Mouse (Mus musculus) heart, adult 2 months (tissue): ENCODE results near the gene Gp1ba. TPM values are rescaled to one million over a fixed set of nuclear protein-coding genes. Genes with fewer than 3 reads are reported as not detected.

Source experiments
- DNase-seq, 2 experiments: peaks; one replicate each; pipeline ENCODE4 v3.0.0; 2021
- H3K27ac ChIP-seq: fragments of 200-600 bp; 2 replicates; pipeline ENCODE4 v1.8.1; 2022
- H3K27me3 ChIP-seq: fragments of 200-500 bp; 2 replicates; pipeline ENCODE4 v1.6.1; 2012; ENCODE audit warnings: mild to moderate bottlenecking, low read length, inconsistent platforms, mixed read lengths; ENCODE audit not compliant: control insufficient read depth, insufficient read depth
- H3K36me3 ChIP-seq: fragments of 200-500 bp; 2 replicates; pipeline ENCODE4 v1.6.1; 2012; ENCODE audit warnings: low read length, inconsistent platforms; ENCODE audit not compliant: control insufficient read depth, insufficient read depth
- H3K4me1 ChIP-seq: fragments of 200-500 bp; 2 replicates; pipeline ENCODE4 v1.6.1; 2011; ENCODE audit warnings: low read length; ENCODE audit not compliant: control insufficient read depth, insufficient read depth
- H3K4me3 ChIP-seq: fragments of 200-600 bp; 2 replicates; pipeline ENCODE4 v1.8.1; 2022
- H3K79me2 ChIP-seq: fragments of 200-500 bp; replicated peaks from 2 replicates; pipeline ENCODE4 v1.6.1; 2012; ENCODE audit warnings: mild to moderate bottlenecking, inconsistent platforms, low read length, moderate library complexity, mixed read lengths; ENCODE audit not compliant: control insufficient read depth, insufficient read depth
- H3K9ac ChIP-seq: fragments of 200-500 bp; 2 replicates; pipeline ENCODE4 v1.6.1; 2012; ENCODE audit warnings: low read depth, mild to moderate bottlenecking, control low read depth, inconsistent platforms, low read length, mixed read lengths
- CTCF ChIP-seq: fragments of 200-600 bp; IDR thresholded peaks from 2 replicates; pipeline ENCODE4 v1.8.1; 2022; ENCODE audit warnings: antibody characterized with exemption, mild to moderate bottlenecking, moderate library complexity
- EP300 ChIP-seq: fragments of 200-500 bp; IDR thresholded peaks from 2 replicates; pipeline ENCODE4 v1.6.1; 2011; ENCODE audit warnings: low read depth, low read length, control low read depth; ENCODE audit not compliant: insufficient read depth
- POLR2A ChIP-seq: fragments of 200-500 bp; IDR thresholded peaks from 2 replicates; pipeline ENCODE4 v1.6.1; 2011; ENCODE audit warnings: mild to moderate bottlenecking, low read depth, low read length, control low read depth; ENCODE audit not compliant: insufficient read depth
- WGBS: fragments of 180-500 bp; shearing (Covaris S2); methylation state at CpG from one replicate; pipeline ENCODE4 v1.1.7; 2018; 5-methylcytosine and 5-hydroxymethylcytosine counted together
- intact Hi-C: fragments of 180-260 bp; cut with DNase I; formaldehyde crosslinking; loops from one replicate; pipeline ENCODE4 v1.15.1; 2025
- polyA plus RNA-seq: library from polyadenylated mRNA; depleted of rRNA; stranded (reverse); fragments of >200 nt; gene quantifications from 2 replicates; pipeline ENCODE4 v1.2.3, GENCODE M21; 2012
- total RNA-seq, 2 experiments: library from RNA; stranded (reverse); gene quantifications; 2 replicates each; pipeline ENCODE4 v1.2.3; 2021

Gp1ba gene
- total and polyA plus RNA-seq, 3 experiments: 0.34 to 0.98 (median 0.59) TPM

- H3K4me1 ChIP-seq: peaks cover 1% of the 10 kb centered on the region
- H3K9ac ChIP-seq: no peak overlapping the region
- DNase-seq: no peak
- H3K27me3 ChIP-seq: no peaks in the 10 kb centered on the region
- WGBS: 91% methylated on average over 8 of the region's 8 CpGs
- TF ChIP-seq CTCF: no peak
- no peak for TF ChIP-seq EP300
- TF ChIP-seq POLR2A: no peak
- intact Hi-C loops: no loop called here
- H3K4me3 ChIP-seq: no peak overlapping the region
- no peaks in the 10 kb centered on the region for H3K36me3 ChIP-seq
- H3K27ac ChIP-seq: no peak overlapping the region
- no peaks in the 10 kb centered on the region for H3K79me2 ChIP-seq
Measured at GRCm38 (mm10) chr11:70679361-70679760, 40.4 kb downstream of the Gp1ba start.

- H3K4me3 ChIP-seq: no peak overlapping the region
- intact Hi-C loops: no loop called here
- H3K27me3 ChIP-seq: no peaks in the 10 kb centered on the region
- no peak overlapping the region for H3K27ac ChIP-seq
- WGBS: 85% methylated on average over 8 of the region's 8 CpGs
- H3K9ac ChIP-seq: no peak overlapping the region
- DNase-seq: peak in 1 of 2 experiments; percentile 55
- H3K79me2 ChIP-seq: no peaks in the 10 kb centered on the region
- TF ChIP-seq EP300 (no peak), CTCF (no peak), POLR2A (no peak)
- peaks cover 1% of the 10 kb centered on the region for H3K4me1 ChIP-seq
- H3K36me3 ChIP-seq: no peaks in the 10 kb centered on the region
Measured at GRCm38 (mm10) chr11:70679894-70680293, 41.0 kb downstream of the Gp1ba start.

DNA sequence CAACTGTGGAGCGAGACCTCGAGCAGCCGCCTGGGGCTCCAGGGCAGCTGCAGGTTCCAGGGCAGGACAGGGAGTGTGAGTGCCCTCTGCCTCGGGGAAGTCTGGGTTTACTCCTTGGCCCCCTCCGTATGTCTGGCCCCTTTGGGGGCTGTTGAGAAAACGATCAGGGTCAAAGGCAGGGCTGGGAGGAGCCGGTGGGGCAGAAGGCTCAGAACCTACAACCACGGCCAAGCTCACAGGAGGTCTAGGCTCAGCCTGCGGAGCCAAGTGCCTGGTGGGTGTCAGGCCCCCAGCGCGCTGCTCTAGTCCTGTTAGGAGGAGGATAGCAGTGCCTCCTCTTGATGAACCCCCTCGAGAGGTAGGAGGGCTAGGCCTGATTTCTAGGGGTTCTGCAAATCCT, 42.2 kb downstream of the Gp1ba start:
- no peak for DNase-seq
- no peak overlapping the region for H3K27ac ChIP-seq
- no peaks in the 10 kb centered on the region for H3K79me2 ChIP-seq
- no peaks in the 10 kb centered on the region for H3K27me3 ChIP-seq
- H3K4me3 ChIP-seq: no peak overlapping the region
- no peak overlapping the region for H3K9ac ChIP-seq
- no peaks in the 10 kb centered on the region for H3K36me3 ChIP-seq
- TF ChIP-seq CTCF (no peak), POLR2A (no peak), EP300 (no peak)
- whole genome bisulfite sequencing: 79% methylated on average over 12 of the region's 12 CpGs
- intact Hi-C loops: no loop called here
- peaks cover 1% of the 10 kb centered on the region for H3K4me1 ChIP-seq

DNA sequence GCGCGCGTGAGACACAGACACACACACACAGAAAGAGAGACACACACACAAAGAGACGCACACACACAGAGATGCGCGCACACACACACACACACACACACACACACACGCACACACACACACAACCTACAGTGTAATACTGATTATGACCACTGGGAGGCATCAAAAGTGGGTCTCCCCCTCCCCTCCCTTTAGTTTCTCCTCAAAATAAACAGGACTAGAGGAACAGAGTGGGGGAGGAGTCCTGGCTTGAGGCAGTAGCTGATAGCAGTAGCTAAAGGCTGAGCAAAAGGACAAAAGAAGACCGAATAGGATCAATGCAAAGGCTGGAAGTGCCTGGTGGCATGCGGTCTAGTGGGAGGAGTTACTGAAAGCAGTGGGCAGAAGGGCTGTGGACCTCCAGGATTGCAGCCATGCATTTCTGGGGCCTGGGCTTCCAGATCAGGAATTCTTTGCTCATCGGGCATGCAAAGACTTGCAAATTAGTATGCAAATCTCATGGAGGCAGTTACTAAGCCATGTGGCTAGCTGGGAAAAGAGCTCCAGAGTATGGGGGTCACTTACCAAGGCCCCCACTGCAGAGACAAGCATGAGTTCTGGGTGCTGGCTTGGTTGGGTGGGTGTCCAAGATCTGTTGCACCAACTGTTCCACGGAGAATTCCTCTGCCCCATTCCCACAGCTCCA, 43.1 kb downstream of the Gp1ba start:
- Histone ChIP-seq H3K9ac (no peak overlapping the region), H3K27ac (no peak overlapping the region), H3K27me3 (no peaks in the 10 kb centered on the region), H3K36me3 (no peaks in the 10 kb centered on the region), H3K4me1 (peaks cover 1% of the 10 kb centered on the region), H3K79me2 (no peaks in the 10 kb centered on the region), H3K4me3 (no peak overlapping the region)
- WGBS: 51% methylated on average over 11 of the region's 11 CpGs
- no peak for TF ChIP-seq POLR2A
- peak; percentile 50 for TF ChIP-seq CTCF
- DNase-seq: no peak
- intact Hi-C loops: no loop called here

DNA sequence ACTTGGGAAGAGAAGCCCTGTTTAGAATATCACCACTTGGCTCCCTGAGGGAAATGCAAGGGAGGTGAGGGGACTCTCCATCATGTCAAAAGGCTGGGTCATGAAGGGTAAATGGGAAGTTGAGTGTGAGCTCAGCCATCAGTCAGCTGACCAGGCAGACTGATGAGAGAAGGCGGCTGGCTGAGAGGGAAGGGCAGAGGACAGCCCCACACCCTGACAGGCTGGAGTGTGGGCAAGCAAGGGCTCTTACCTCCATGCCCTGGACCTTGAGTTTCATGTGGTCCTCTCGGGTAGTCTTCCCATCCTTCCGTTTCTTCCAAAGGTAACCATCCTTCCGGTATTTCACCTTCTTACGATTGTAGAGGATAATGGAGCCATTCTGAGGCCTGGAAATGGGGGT, 44.7 kb downstream of the Gp1ba start:
- peaks cover 6% of the 10 kb centered on the region for H3K4me1 ChIP-seq
- no peak overlapping the region for H3K9ac ChIP-seq
- H3K36me3 ChIP-seq: no peaks in the 10 kb centered on the region
- no peaks in the 10 kb centered on the region for H3K79me2 ChIP-seq
- intact Hi-C loops: no loop called here
- TF ChIP-seq CTCF (no peak), POLR2A (no peak), EP300 (no peak)
- no peak overlapping the region for H3K4me3 ChIP-seq
- no peak overlapping the region for H3K27ac ChIP-seq
- 80% methylated on average over 5 of the region's 5 CpGs for WGBS
- no peak for DNase-seq
- H3K27me3 ChIP-seq: no peaks in the 10 kb centered on the region

GRCm38 (mm10) chr11:70686901-70687566, 48.1 kb downstream of the Gp1ba start:
- DNase-seq: peak in 1 of 2 experiments; percentile 60
- Histone ChIP-seq H3K4me1 (peaks cover 5% of the 10 kb centered on the region), H3K27ac (peak overlapping the region; percentile 98), H3K9ac (peak overlapping the region; percentile 93), H3K4me3 (peak overlapping the region; percentile 84), H3K79me2 (no peaks in the 10 kb centered on the region), H3K27me3 (no peaks in the 10 kb centered on the region), H3K36me3 (no peaks in the 10 kb centered on the region; the same call in 1 of the 2 replicates)
- intact Hi-C loops: loop anchor here (1.0 to 5.0 kb wide), 3 partner anchors 17 to 70 kb away; partner anchors contain the start of genes Rnf167 and Slc25a11
- no peak for TF ChIP-seq POLR2A
- no peak for TF ChIP-seq CTCF
- TF ChIP-seq EP300: no peak
- 3% methylated on average over 16 of the region's 16 CpGs for WGBS
